30 mouse cellular contexts compared by ENCODE assay signal in genomic region chr13:98308724-98309123, GRCm38 (mm10). TPM values are rescaled to one million over a fixed set of nuclear protein-coding genes. Genes with fewer than 3 reads are reported as not detected.
DNase-seq lines count a peak whose midpoint lies in the region; TF ChIP-seq lines count a peak whose summit lies in the region.
"Had no signal": no experiment of that assay in that cellular context is flagged by ENCODE, and none has a peak within 500 bp of the region (broad histone marks: within the 10 kb centered on the region; RNA-seq: fewer than 3 reads in every experiment).

No protein-coding gene starts in this region.

- peak; percentile 70 for DNase-seq in heart, adult 11 months
- DNase-seq in heart, adult 2 months, result no peak
- DNase-seq in CH12.LX (ENCODE audit: extremely low read depth), result no peak
- DNase-seq in MEL (ENCODE audit: low read depth, low spot score), result peak; percentile 38
- peak; percentile 38 for DNase-seq in ZHBTc4 (ENCODE audit: low read depth, low spot score)
- no peak for DNase-seq in urinary bladder, adult 18-20 months (ENCODE audit: low spot score in 2 of 2)
- DNase-seq in left cerebral cortex, postnatal 14 days (ENCODE audit: low spot score in 2 of 2), result no peak
- DNase-seq in thymus, adult 2 months, result no peak
- DNase-seq: adrenal gland, adult 2 months; adrenal gland, postnatal 10 days; adrenal gland, postnatal 25 days; B cell, adult 2 months; cerebellum, adult 11 months; cerebellum, adult 18-20 months; cerebellum, adult 8-10 months; cerebellum, adult 9-11 months; cerebellum, postnatal 25 days; forebrain, postnatal 0 days had no signal

- TF ChIP-seq EP300 in heart, adult 2 months (IDR thresholded peaks at IDR 0.05; ENCODE audit: insufficient read depth, low read depth, low read length), result no peak
- TF ChIP-seq EP300 in CH12.LX (IDR thresholded peaks at IDR 0.05; ENCODE audit: low read length), result no peak
- no peak for TF ChIP-seq EP300 in MEL (IDR thresholded peaks at IDR 0.05; ENCODE audit: low read depth in 1 of 2, low read length in 2 of 2)

- H3K4me2 ChIP-seq in CH12.LX (ENCODE audit: insufficient read depth, low read depth, poor library complexity, severe bottlenecking), result no peak overlapping the region
- H3K4me2 ChIP-seq: embryonic facial prominence, embryonic 12.5 days; forebrain, embryonic 13.5 days; forebrain, embryonic 15.5 days had no signal

- H3K27ac ChIP-seq in heart, adult 2 months, result no peak overlapping the region
- H3K27ac ChIP-seq in CH12.LX (ENCODE audit: insufficient read depth, low read depth) (peak overlapping the region; percentile 61), MEL (ENCODE audit: control insufficient read depth, low read depth, low read length) (peak overlapping the region; percentile 39)
- no peak overlapping the region for H3K27ac ChIP-seq in thymus, adult 2 months (ENCODE audit: control insufficient read depth, insufficient read depth, low read length)
- H3K27ac ChIP-seq: embryonic facial prominence, embryonic 10.5 days; embryonic facial prominence, embryonic 12.5 days; forebrain, embryonic 13.5 days; forebrain, embryonic 15.5 days had no signal

- H3K79me2 ChIP-seq in heart, adult 2 months (replicated peaks; ENCODE audit: control insufficient read depth, insufficient read depth, low read length), result no peaks in the 10 kb centered on the region
- H3K79me2 ChIP-seq in CH12.LX (replicated peaks; ENCODE audit: control insufficient read depth, extremely low read depth, insufficient read depth, poor library complexity, severe bottlenecking), result peaks cover 38% of the 10 kb centered on the region
- H3K79me2 ChIP-seq in MEL (ENCODE audit: control insufficient read depth, insufficient read depth, low read length, poor library complexity), result peaks cover 14% of the 10 kb centered on the region; the same call in 1 of the 2 replicates

- H3K9ac ChIP-seq in heart, adult 2 months (ENCODE audit: low read depth, low read length), result no peak overlapping the region
- 0 out of 2 replicates have a peak overlapping the region, but pooled peaks have one; percentile 23 for H3K9ac ChIP-seq in CH12.LX (ENCODE audit: insufficient read depth, low read depth)
- H3K9ac ChIP-seq in MEL (ENCODE audit: control insufficient read depth, low read depth, low read length, poor library complexity, severe bottlenecking), result no peak overlapping the region
- H3K9ac ChIP-seq: embryonic facial prominence, embryonic 12.5 days; forebrain, embryonic 13.5 days; forebrain, embryonic 15.5 days; forebrain, postnatal 0 days had no signal

- peaks cover 3% of the 10 kb centered on the region; the same call in 1 of the 2 replicates for H3K4me1 ChIP-seq in heart, adult 2 months (ENCODE audit: control insufficient read depth, insufficient read depth, low read length)
- H3K4me1 ChIP-seq in CH12.LX (ENCODE audit: control insufficient read depth in 1 of 2, insufficient read depth in 2 of 2) (peaks cover 20 to 61% of the 10 kb centered on the region in 2 experiments), MEL (ENCODE audit: control insufficient read depth in 1 of 2, insufficient read depth in 2 of 2, low read length in 2 of 2) (peaks cover 5 to 8% of the 10 kb centered on the region in 2 experiments)
- no peaks in the 10 kb centered on the region for H3K4me1 ChIP-seq in thymus, adult 2 months (replicated peaks; ENCODE audit: control insufficient read depth, insufficient read depth, low read length)
- H3K4me1 ChIP-seq: embryonic facial prominence, embryonic 10.5 days had no signal

- TF ChIP-seq RAD21 in CH12.LX (IDR thresholded peaks at IDR 0.05; ENCODE audit: low read depth, low read length) (no peak), MEL (IDR thresholded peaks at IDR 0.05; ENCODE audit: low read depth, low read length) (no peak)

- intact Hi-C loops in heart, adult 2 months (cut with DNase I), result no loop called here
- intact Hi-C loops in left cerebral cortex, postnatal 14 days (cut with DNase I), result no loop called here

- no peak for TF ChIP-seq POLR2A in heart, adult 2 months (IDR thresholded peaks at IDR 0.05; ENCODE audit: insufficient read depth, low read depth, low read length)
- no peak for TF ChIP-seq POLR2A in CH12.LX (IDR thresholded peaks at IDR 0.05; ENCODE audit: low read depth, low read length)
- no peak; a peak in 1 of 4 replicates for TF ChIP-seq POLR2A in MEL (IDR thresholded peaks at IDR 0.05; ENCODE audit: control insufficient read depth in 1 of 2, insufficient read depth in 1 of 2, low read depth in 1 of 2, low read length in 2 of 2, poor library complexity in 1 of 2)
- no peak for TF ChIP-seq POLR2A in thymus, adult 2 months (IDR thresholded peaks at IDR 0.05; ENCODE audit: control insufficient read depth, extremely low read depth, insufficient read depth, low read length, poor library complexity)

- dilution Hi-C loops in CH12.LX (cut with MboI; ENCODE audit: extremely low pct_ligation_motif_present, extremely low pct_unique_long_range_greater_than_20kb, low sequenced_read_pairs), result no loop called here

- 77% methylated on average over 4 of the region's 4 CpGs for WGBS in heart, adult 2 months
- WGBS in thymus, adult 2 months, result 95% methylated on average over 4 of the region's 4 CpGs

- in situ Hi-C loops in CH12.LX (cut with MboI; ENCODE audit: low pct_ligation_motif_present, low pct_unique_long_range_greater_than_20kb, low sequenced_read_pairs), result no loop called here

- no peaks in the 10 kb centered on the region for H3K27me3 ChIP-seq in heart, adult 2 months (ENCODE audit: control insufficient read depth, insufficient read depth, low read length)
- no peaks in the 10 kb centered on the region for H3K27me3 ChIP-seq in CH12.LX (replicated peaks)
- no peaks in the 10 kb centered on the region for H3K27me3 ChIP-seq in MEL (ENCODE audit: control insufficient read depth in 1 of 2, insufficient read depth in 2 of 2, low read length in 2 of 2)
- no peaks in the 10 kb centered on the region for H3K27me3 ChIP-seq in thymus, adult 2 months (ENCODE audit: control insufficient read depth, insufficient read depth, low read length)
- H3K27me3 ChIP-seq: embryonic facial prominence, embryonic 12.5 days; forebrain, embryonic 13.5 days; forebrain, embryonic 15.5 days; Patski had no signal

- H3K36me3 ChIP-seq in heart, adult 2 months (ENCODE audit: control insufficient read depth, insufficient read depth, low read length), result peaks cover 28% of the 10 kb centered on the region
- H3K36me3 ChIP-seq in CH12.LX (replicated peaks in 1 of 2; ENCODE audit: control insufficient read depth in 1 of 2, insufficient read depth in 1 of 2, low read length in 1 of 2), result peaks cover 44 to 66% of the 10 kb centered on the region in 2 experiments
- peaks cover 31 to 48% of the 10 kb centered on the region in 2 experiments for H3K36me3 ChIP-seq in MEL (ENCODE audit: control insufficient read depth in 1 of 2, insufficient read depth in 2 of 2, low read length in 2 of 2)
- H3K36me3 ChIP-seq in thymus, adult 2 months (ENCODE audit: control insufficient read depth, insufficient read depth, low read length), result peaks cover 52% of the 10 kb centered on the region

- TF ChIP-seq CTCF in heart, adult 2 months (IDR thresholded peaks at IDR 0.05), result no peak
- TF ChIP-seq CTCF in CH12.LX (conservative IDR thresholded peaks at IDR 0.05 in 1 of 2, IDR thresholded peaks at IDR 0.05 in 1 of 2; ENCODE audit: low read depth in 2 of 2, low read length in 2 of 2) (no peak), MEL (IDR thresholded peaks at IDR 0.05 in 2 of 3, conservative IDR thresholded peaks at IDR 0.05 in 1 of 3; ENCODE audit: control insufficient read depth in 1 of 3, insufficient read depth in 1 of 3, low read depth in 2 of 3, low read length in 3 of 3, poor library complexity in 1 of 3, severe bottlenecking in 1 of 3) (no peak)
- no peak for TF ChIP-seq CTCF in thymus, adult 2 months (IDR thresholded peaks at IDR 0.05; ENCODE audit: borderline replicate concordance, control insufficient read depth, extremely low read depth, insufficient read depth, low read length, poor library complexity)

- no peak overlapping the region for H3K4me3 ChIP-seq in heart, adult 2 months
- H3K4me3 ChIP-seq in CH12.LX (replicated peaks in 1 of 3; ENCODE audit: low read depth in 2 of 3, low read length in 2 of 3, poor library complexity in 1 of 3) (no peak overlapping the region), MEL (ENCODE audit: control insufficient read depth in 1 of 2, insufficient read depth in 1 of 2, low read depth in 2 of 2, low read length in 2 of 2) (no peak overlapping the region)
- no peak overlapping the region for H3K4me3 ChIP-seq in thymus, adult 2 months (ENCODE audit: control insufficient read depth, insufficient read depth, low read length)
- H3K4me3 ChIP-seq: embryonic facial prominence, embryonic 10.5 days; embryonic facial prominence, embryonic 12.5 days; forebrain, embryonic 13.5 days; forebrain, embryonic 15.5 days had no signal

- H3K9me3 ChIP-seq in CH12.LX (replicated peaks; ENCODE audit: low read length) (no peaks in the 10 kb centered on the region), MEL (replicated peaks; ENCODE audit: insufficient read depth, low read length) (no peaks in the 10 kb centered on the region)
- H3K9me3 ChIP-seq: embryonic facial prominence, embryonic 10.5 days; embryonic facial prominence, embryonic 12.5 days; forebrain, embryonic 13.5 days; forebrain, embryonic 15.5 days; G1E had no signal

RNA-seq across cellular contexts. Expression of gene Btf3, which starts 8.1 kb away (rescaled TPM):
- 100 to 1,000 TPM; 193 to 218 TPM for total RNA-seq in heart, adult 2 months (2021)
- 88.2 and 135 TPM in 2 replicates for polyA plus RNA-seq in heart, adult 2 months (2012; rRNA removed)
- total RNA-seq in CH12.LX (2012; rRNA removed), result 1,038 and 1,073 TPM in 2 replicates
- 1,568 and 1,693 TPM in 2 replicates for total RNA-seq in CH12.LX (2014; rRNA removed)
- polyA plus RNA-seq in CH12.LX (2012; ENCODE audit: insufficient read length, low read depth), result 1,281 and 1,367 TPM in 2 replicates
- 1,152 and 1,208 TPM in 2 replicates for total RNA-seq in MEL (2012; rRNA removed)
- 1,000 to 10,000 TPM in 1 of 2 experiments, 100 to 1,000 TPM in 1; 227 to 1,291 TPM for polyA plus RNA-seq in MEL (2012; ENCODE audit: insufficient read depth in 1 of 2, insufficient read length in 2 of 2, low read depth in 1 of 2, low replicate concordance in 2 of 2, missing spikeins in 1 of 2)
- 100 to 1,000 TPM; 185 to 191 TPM for total RNA-seq in left cerebral cortex, postnatal 14 days (2021)
- polyA plus RNA-seq in thymus, adult 2 months (2012; rRNA removed), result 200 and 204 TPM in 2 replicates

RNA-seq across cellular contexts. Expression of gene Gm21976, which starts 29.0 kb away (rescaled TPM):
- total RNA-seq in heart, adult 2 months (2021), result not detected
- not detected in 2 replicates for polyA plus RNA-seq in heart, adult 2 months (2012; rRNA removed)
- not detected in 2 replicates for total RNA-seq in CH12.LX (2012; rRNA removed)
- not detected in 2 replicates for total RNA-seq in CH12.LX (2014; rRNA removed)
- not detected in 2 replicates for polyA plus RNA-seq in CH12.LX (2012; ENCODE audit: insufficient read length, low read depth)
- not detected in 2 replicates for total RNA-seq in MEL (2012; rRNA removed)
- not detected for polyA plus RNA-seq in MEL (2012; ENCODE audit: insufficient read depth in 1 of 2, insufficient read length in 2 of 2, low read depth in 1 of 2, low replicate concordance in 2 of 2, missing spikeins in 1 of 2)
- total RNA-seq in left cerebral cortex, postnatal 14 days (2021), result not detected
- polyA plus RNA-seq in thymus, adult 2 months (2012; rRNA removed), result 0.34 TPM in 1 of 2 replicates, not detected in the other
- total RNA-seq: adrenal gland, adult 2 months; adrenal gland, postnatal 10 days; adrenal gland, postnatal 25 days; adrenal gland, postnatal 4 days; forebrain, postnatal 0 days; G1E had no signal
- polyA plus RNA-seq: adrenal gland, adult 2 months; brain, embryonic 14.5 days; CD4-positive, CD25-positive, alpha-beta regulatory T cell, adult 4 months; cortical plate, adult 2 months; embryonic facial prominence, embryonic 10.5 days; embryonic facial prominence, embryonic 12.5 days; embryonic facial prominence, embryonic 14.5 days; forebrain, embryonic 11.5 days; forebrain, embryonic 13.5 days; forebrain, embryonic 15.5 days; forebrain, postnatal 0 days; G1E; Patski had no signal

RNA-seq across cellular contexts. Expression of gene Foxd1, which starts 45.3 kb away (rescaled TPM):
- under 1 TPM in 1 of 2 experiments, not detected in 1; 0.05 TPM for total RNA-seq in heart, adult 2 months (2021)
- polyA plus RNA-seq in heart, adult 2 months (2012; rRNA removed), result 0.03 and 0.06 TPM in 2 replicates
- total RNA-seq in CH12.LX (2012; rRNA removed) (not detected in 2 replicates), CH12.LX (2014; rRNA removed) (not detected in 2 replicates), MEL (2012; rRNA removed) (not detected in 2 replicates)
- polyA plus RNA-seq in CH12.LX (2012; ENCODE audit: insufficient read length, low read depth) (not detected in 2 replicates), MEL (2012; ENCODE audit: insufficient read depth in 1 of 2, insufficient read length in 2 of 2, low read depth in 1 of 2, low replicate concordance in 2 of 2, missing spikeins in 1 of 2) (not detected)
- 1 to 10 TPM; 1.7 to 2.0 TPM for total RNA-seq in left cerebral cortex, postnatal 14 days (2021)
- polyA plus RNA-seq in thymus, adult 2 months (2012; rRNA removed), result 0.03 TPM in 2 replicates
- polyA plus RNA-seq: CD4-positive, CD25-positive, alpha-beta regulatory T cell, adult 4 months; G1E had no signal

RNA-seq across cellular contexts. Expression of gene Ankra2, which starts 45.9 kb away (rescaled TPM):
- 10 to 100 TPM; 35.6 to 46.8 TPM for total RNA-seq in heart, adult 2 months (2021)
- polyA plus RNA-seq in heart, adult 2 months (2012; rRNA removed), result 11.3 and 17.2 TPM in 2 replicates
- total RNA-seq in CH12.LX (2012; rRNA removed) (10.1 and 11.1 TPM in 2 replicates), CH12.LX (2014; rRNA removed) (12.9 and 15.3 TPM in 2 replicates), MEL (2012; rRNA removed) (8.1 and 10.4 TPM in 2 replicates)
- polyA plus RNA-seq in CH12.LX (2012; ENCODE audit: insufficient read length, low read depth) (12.4 and 14.8 TPM in 2 replicates), MEL (2012; ENCODE audit: insufficient read depth in 1 of 2, insufficient read length in 2 of 2, low read depth in 1 of 2, low replicate concordance in 2 of 2, missing spikeins in 1 of 2) (10 to 100 TPM in 1 of 2 experiments, not detected in 1; 14.7 TPM)
- 10 to 100 TPM; 48.7 to 53.4 TPM for total RNA-seq in left cerebral cortex, postnatal 14 days (2021)
- 15.3 and 18.9 TPM in 2 replicates for polyA plus RNA-seq in thymus, adult 2 months (2012; rRNA removed)

RNA-seq across cellular contexts. Expression of gene Utp15, which starts 45.9 kb away (rescaled TPM):
- total RNA-seq in heart, adult 2 months (2021), result 1 to 10 TPM; 5.7 to 6.7 TPM
- polyA plus RNA-seq in heart, adult 2 months (2012; rRNA removed), result 4.2 and 6.2 TPM in 2 replicates
- 36.8 and 44.3 TPM in 2 replicates for total RNA-seq in CH12.LX (2012; rRNA removed)
- 51.7 and 52.2 TPM in 2 replicates for total RNA-seq in CH12.LX (2014; rRNA removed)
- 49.4 and 51.7 TPM in 2 replicates for polyA plus RNA-seq in CH12.LX (2012; ENCODE audit: insufficient read length, low read depth)
- 50.8 and 60.8 TPM in 2 replicates for total RNA-seq in MEL (2012; rRNA removed)
- 10 to 100 TPM in 1 of 2 experiments, not detected in 1; 40.3 TPM for polyA plus RNA-seq in MEL (2012; ENCODE audit: insufficient read depth in 1 of 2, insufficient read length in 2 of 2, low read depth in 1 of 2, low replicate concordance in 2 of 2, missing spikeins in 1 of 2)
- 10 to 100 TPM; 18.1 to 18.8 TPM for total RNA-seq in left cerebral cortex, postnatal 14 days (2021)
- polyA plus RNA-seq in thymus, adult 2 months (2012; rRNA removed), result 11.3 and 12.9 TPM in 2 replicates

Comparison
In these comparisons a context has a peak if more than half of its experiments do, and no peak if none do; other contexts are left out.
1. DNase-seq: peak in heart, adult 11 months (single experiment), MEL (single experiment) and ZHBTc4 (single experiment); none in heart, adult 2 months (0 of 2), CH12.LX (single experiment), urinary bladder, adult 18-20 months (0 of 2), left cerebral cortex, postnatal 14 days (0 of 2) and thymus, adult 2 months (single experiment).
2. H3K27ac ChIP-seq: peak in CH12.LX (single experiment) and MEL (single experiment); none in heart, adult 2 months (single experiment) and thymus, adult 2 months (single experiment).